Comparison of ENCODE assay signal across 16 mouse cellular contexts in the genomic region with DNA sequence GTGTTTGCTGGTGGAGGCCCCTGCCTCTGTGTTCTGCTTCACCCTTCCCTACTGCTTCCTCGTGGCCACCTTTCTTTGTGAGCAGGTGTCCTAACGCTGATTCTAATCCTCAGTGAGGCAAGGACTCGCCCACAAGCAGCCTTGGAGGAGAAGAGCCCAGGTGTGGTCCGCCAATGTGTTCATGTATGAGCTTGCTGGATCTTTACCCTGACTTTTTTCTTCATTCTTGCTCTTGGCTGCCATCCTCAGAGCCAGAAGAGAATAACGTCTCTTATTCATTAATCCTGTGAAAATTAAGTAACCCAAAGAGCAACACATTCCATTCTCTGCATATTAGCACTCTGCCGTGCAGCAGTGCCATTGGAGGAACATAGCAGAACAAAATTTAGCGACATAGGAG.
A peak's percentile ranks its signal among the peaks of the same experiment; 100 is the strongest.
DNase-seq lines count a peak whose midpoint lies in the region; ATAC-seq and TF ChIP-seq lines count a peak whose summit lies in the region.
"Had no signal": no experiment of that assay in that cellular context is flagged by ENCODE, and none has a peak within 500 bp of the region (broad histone marks: within the 10 kb centered on the region; RNA-seq: fewer than 3 reads in every experiment).

No protein-coding gene starts in this region.

- 57% methylated on average over 7 of the region's 7 CpGs for WGBS in kidney, adult 2 months

- TF ChIP-seq POLR2A in kidney, adult 2 months (IDR thresholded peaks at IDR 0.05; ENCODE audit: low read depth, low read length): no peak

- TF ChIP-seq CTCF in kidney, adult 2 months (conservative IDR thresholded peaks at IDR 0.05; ENCODE audit: insufficient read depth, insufficient read length, low read depth, low read length): no peak

- peak; percentile 8 to 9 for DNase-seq in cerebellum, postnatal 10 days
- no peak for DNase-seq in cerebellum, adult 9-10 months
- peak; percentile 24 for DNase-seq in kidney, adult 2 months
- no peak for DNase-seq in kidney, postnatal 10 days
- DNase-seq in retina, embryonic 14.5 days (ENCODE audit: low spot score): peak; percentile 3
- no peak for DNase-seq in retina, postnatal 1 day
- DNase-seq in splenic B cell, adult 2 months (ENCODE audit: low read depth, low spot score): peak; percentile 3
- DNase-seq: cerebellum, adult 11-12 months; kidney, postnatal 25 days had no signal

- ATAC-seq in cerebellum, adult (ENCODE audit: insufficient number of reproducible peaks, low FRiP score, low TSS enrichment): no peak
- ATAC-seq: inflammation-experienced regulatory T-cells, adult 6 months had no signal

- no peaks in the 10 kb centered on the region for H3K27me3 ChIP-seq in kidney, adult 2 months (replicated peaks; ENCODE audit: control insufficient read depth, insufficient read depth, low read length)
- H3K27me3 ChIP-seq in splenic B cell, adult 2 months (ENCODE audit: control insufficient read depth, insufficient read depth, low read length, poor library complexity, severe bottlenecking): no peaks in the 10 kb centered on the region
- H3K27me3 ChIP-seq: lung, embryonic 15.5 days; megakaryocyte, embryonic 14.5 days; stomach, embryonic 15.5 days had no signal

- peaks cover 14% of the 10 kb centered on the region for H3K36me3 ChIP-seq in kidney, adult 2 months (ENCODE audit: control insufficient read depth, insufficient read depth, low read length)
- H3K36me3 ChIP-seq in splenic B cell, adult 2 months (ENCODE audit: control insufficient read depth, insufficient read depth, low read length, poor library complexity, severe bottlenecking): peaks cover 14% of the 10 kb centered on the region
- H3K36me3 ChIP-seq: stomach, embryonic 15.5 days had no signal

- H3K27ac ChIP-seq in kidney, adult 2 months (ENCODE audit: insufficient read depth, low read depth, low read length): no peak overlapping the region
- H3K27ac ChIP-seq: heart, embryonic 10.5 days; lung, embryonic 15.5 days; stomach, embryonic 15.5 days had no signal

- 0 out of 2 replicates have a peak, but pooled peaks cover under 1% of the 10 kb centered on the region for H3K4me1 ChIP-seq in kidney, adult 2 months (ENCODE audit: control insufficient read depth, insufficient read depth, low read length)
- H3K4me1 ChIP-seq: heart, embryonic 10.5 days; lung, embryonic 15.5 days; stomach, embryonic 15.5 days had no signal

- H3K4me3 ChIP-seq in kidney, adult 2 months (ENCODE audit: insufficient read depth, low read depth, low read length): no peak overlapping the region
- H3K4me3 ChIP-seq: erythroblast, embryonic 14.5 days; heart, embryonic 10.5 days; lung, embryonic 15.5 days; megakaryocyte, embryonic 14.5 days; stomach, embryonic 15.5 days had no signal

Comparison
In these comparisons a context has a peak if more than half of its experiments do, and no peak if none do; other contexts are left out.
1. DNase-seq: peak in cerebellum, postnatal 10 days (2 of 2), kidney, adult 2 months (single experiment), retina, embryonic 14.5 days (single experiment) and splenic B cell, adult 2 months (single experiment); none in cerebellum, adult 9-10 months (single experiment), kidney, postnatal 10 days (single experiment) and retina, postnatal 1 day (single experiment).